Mouse (Mus musculus) embryonic facial prominence, embryonic 12.5 days (tissue): ENCODE measurements around the gene Lgr4. TPM values are rescaled to one million over a fixed set of nuclear protein-coding genes. Genes with fewer than 3 reads are reported as not detected.

Experiments used
- ATAC-seq: fragments of 200-750 bp; cut with Nextera tagmentation; 2 replicates; pipeline ENCODE4 v1.8.0; 2017; ENCODE audit not compliant: insufficient number of reproducible peaks, insufficient read depth, low FRiP score, low TSS enrichment
- H3K27ac ChIP-seq: fragments of 300-500 bp; sonication (generic); 2 replicates; pipeline ENCODE4 v1.5.1; 2016; ENCODE audit warnings: mild to moderate bottlenecking
- H3K27me3 ChIP-seq: fragments of 300-500 bp; sonication (generic); 2 replicates; pipeline ENCODE4 v1.6.1; 2016; ENCODE audit warnings: mild to moderate bottlenecking, moderate library complexity
- H3K36me3 ChIP-seq: fragments of 300-500 bp; sonication (generic); 2 replicates; pipeline ENCODE4 v1.6.1; 2016; ENCODE audit warnings: mild to moderate bottlenecking
- H3K4me1 ChIP-seq: fragments of 300-500 bp; sonication (generic); 2 replicates; pipeline ENCODE4 v1.6.1; 2016
- H3K4me2 ChIP-seq: fragments of 300-500 bp; sonication (generic); replicated peaks from 2 replicates; pipeline ENCODE4 v1.6.1; 2016; ENCODE audit warnings: mild to moderate bottlenecking, moderate library complexity
- H3K4me3 ChIP-seq: fragments of 300-500 bp; sonication (generic); 2 replicates; pipeline ENCODE4 v1.5.1; 2016; ENCODE audit warnings: mild to moderate bottlenecking
- H3K9ac ChIP-seq: fragments of 300-500 bp; sonication (generic); 2 replicates; pipeline ENCODE4 v1.6.1; 2016; ENCODE audit warnings: mild to moderate bottlenecking, moderate library complexity
- H3K9me3 ChIP-seq: fragments of 300-500 bp; sonication (generic); 2 replicates; pipeline ENCODE4 v1.6.1; 2016; ENCODE audit warnings: mild to moderate bottlenecking, moderate library complexity
- WGBS: fragments of 180-500 bp; shearing (Covaris S2); methylation state at CpG from one replicate; pipeline ENCODE4 v1.1.7; 2016; 5-methylcytosine and 5-hydroxymethylcytosine counted together
- polyA plus RNA-seq: library from polyadenylated mRNA; unstranded; fragments of >200 nt; fragmentation: Nextera tagmentation; extraction: Ambion mirVana; gene quantifications from 2 replicates; pipeline ENCODE4 v1.2.1, GENCODE M21; 2016

Gene Lgr4
- polyA plus RNA-seq, 1 experiment from 2014 or later: 22.3 TPM

GRCm38 (mm10) chr2:109953893-109954292 is 36.4 kb downstream of the Lgr4 start:
- H3K4me1 ChIP-seq: peaks cover 19% of the 10 kb centered on the region; the same call in 1 of the 2 replicates
- H3K4me3 ChIP-seq: no peak overlapping the region
- H3K4me2 ChIP-seq: no peak overlapping the region
- no peak overlapping the region for H3K27ac ChIP-seq
- no peaks in the 10 kb centered on the region for H3K36me3 ChIP-seq
- H3K27me3 ChIP-seq: no peaks in the 10 kb centered on the region
- ATAC-seq: no peak
- H3K9ac ChIP-seq: no peak overlapping the region
- H3K9me3 ChIP-seq: no peaks in the 10 kb centered on the region
- 70% methylated on average over 4 of the region's 4 CpGs for WGBS

- no peaks in the 10 kb centered on the region for H3K9me3 ChIP-seq
- H3K36me3 ChIP-seq: no peaks in the 10 kb centered on the region
- H3K9ac ChIP-seq: no peak overlapping the region
- no peak overlapping the region for H3K27ac ChIP-seq
- no peaks in the 10 kb centered on the region for H3K27me3 ChIP-seq
- no peak for ATAC-seq
- H3K4me2 ChIP-seq: no peak overlapping the region
- H3K4me3 ChIP-seq: no peak overlapping the region
- H3K4me1 ChIP-seq: peaks cover 23% of the 10 kb centered on the region; the same call in 1 of the 2 replicates
- WGBS: 76% methylated on average over 5 of the region's 5 CpGs
These were observed 37.6 kb downstream of the Lgr4 start for GRCm38 (mm10) chr2:109955060-109955459.

- no peak overlapping the region for H3K4me2 ChIP-seq
- H3K9ac ChIP-seq: no peak overlapping the region
- H3K4me3 ChIP-seq: no peak overlapping the region
- H3K9me3 ChIP-seq: no peaks in the 10 kb centered on the region
- H3K4me1 ChIP-seq: peaks cover 26% of the 10 kb centered on the region; the same call in 1 of the 2 replicates
- no peak for ATAC-seq
- H3K27ac ChIP-seq: no peak overlapping the region
- no peaks in the 10 kb centered on the region for H3K27me3 ChIP-seq
- no peaks in the 10 kb centered on the region for H3K36me3 ChIP-seq
- 94% methylated on average over 5 of the region's 5 CpGs for WGBS
These were observed 38.5 kb downstream of the Lgr4 start for GRCm38 (mm10) chr2:109955910-109956309.

- H3K27me3 ChIP-seq: no peaks in the 10 kb centered on the region
- no peak overlapping the region for H3K4me3 ChIP-seq
- no peak overlapping the region for H3K4me2 ChIP-seq
- peaks cover 26% of the 10 kb centered on the region; the same call in 1 of the 2 replicates for H3K4me1 ChIP-seq
- H3K36me3 ChIP-seq: no peaks in the 10 kb centered on the region
- H3K9ac ChIP-seq: no peak overlapping the region
- no peak for ATAC-seq
- no peaks in the 10 kb centered on the region for H3K9me3 ChIP-seq
- 76% methylated on average over 4 of the region's 4 CpGs for WGBS
- H3K27ac ChIP-seq: no peak overlapping the region
These were observed 39.3 kb downstream of the Lgr4 start for GRCm38 (mm10) chr2:109956785-109957184.

GRCm38 (mm10) chr2:109958692-109959406 is 41.4 kb downstream of the Lgr4 start:
- Histone ChIP-seq H3K4me2 (no peak overlapping the region), H3K27ac (no peak overlapping the region), H3K4me1 (peaks cover 16% of the 10 kb centered on the region; the same call in 1 of the 2 replicates), H3K27me3 (no peaks in the 10 kb centered on the region), H3K9ac (no peak overlapping the region), H3K36me3 (no peaks in the 10 kb centered on the region), H3K4me3 (no peak overlapping the region), H3K9me3 (no peaks in the 10 kb centered on the region)
- no peak for ATAC-seq
- WGBS: 88% methylated on average over 4 of the region's 4 CpGs

- no peak for ATAC-seq
- no peak overlapping the region for H3K4me3 ChIP-seq
- H3K27me3 ChIP-seq: no peaks in the 10 kb centered on the region
- H3K36me3 ChIP-seq: no peaks in the 10 kb centered on the region
- H3K9ac ChIP-seq: no peak overlapping the region
- H3K27ac ChIP-seq: no peak overlapping the region
- H3K4me1 ChIP-seq: peaks cover 16% of the 10 kb centered on the region; the same call in 1 of the 2 replicates
- no peak overlapping the region for H3K4me2 ChIP-seq
- no peaks in the 10 kb centered on the region for H3K9me3 ChIP-seq
- WGBS: 57% methylated on average over 11 of the region's 11 CpGs
These were observed 42.1 kb downstream of the Lgr4 start for GRCm38 (mm10) chr2:109959407-109960075.

GRCm38 (mm10) chr2:109960246-109960645 is 42.8 kb downstream of the Lgr4 start:
- 56% methylated on average over 3 of the region's 3 CpGs for WGBS
- Histone ChIP-seq H3K9ac (no peak overlapping the region), H3K4me2 (no peak overlapping the region), H3K36me3 (no peaks in the 10 kb centered on the region), H3K4me1 (peaks cover 13% of the 10 kb centered on the region; the same call in 1 of the 2 replicates), H3K27ac (no peak overlapping the region), H3K9me3 (no peaks in the 10 kb centered on the region), H3K4me3 (no peak overlapping the region), H3K27me3 (no peaks in the 10 kb centered on the region)
- no peak for ATAC-seq

- Histone ChIP-seq H3K27ac (no peak overlapping the region), H3K27me3 (no peaks in the 10 kb centered on the region), H3K4me3 (no peak overlapping the region), H3K4me1 (peaks cover 13% of the 10 kb centered on the region; the same call in 1 of the 2 replicates), H3K4me2 (no peak overlapping the region), H3K9me3 (no peaks in the 10 kb centered on the region), H3K9ac (no peak overlapping the region), H3K36me3 (no peaks in the 10 kb centered on the region)
- WGBS: 46% methylated on average over 4 of the region's 4 CpGs
- ATAC-seq: no peak
These were observed 43.7 kb downstream of the Lgr4 start for GRCm38 (mm10) chr2:109961174-109961573.

GRCm38 (mm10) chr2:109963591-109964258 is 46.3 kb downstream of the Lgr4 start:
- Histone ChIP-seq H3K27me3 (no peaks in the 10 kb centered on the region), H3K36me3 (no peaks in the 10 kb centered on the region), H3K9me3 (no peaks in the 10 kb centered on the region), H3K27ac (no peak overlapping the region), H3K4me1 (peaks cover 13% of the 10 kb centered on the region; the same call in 1 of the 2 replicates), H3K9ac (no peak overlapping the region), H3K4me3 (no peak overlapping the region), H3K4me2 (no peak overlapping the region)
- ATAC-seq: no peak
- WGBS: 83% methylated on average over 5 of the region's 5 CpGs

- WGBS: 58% methylated on average over 9 of the region's 9 CpGs
- Histone ChIP-seq H3K4me2 (no peak overlapping the region), H3K27ac (no peak overlapping the region), H3K9me3 (no peaks in the 10 kb centered on the region), H3K36me3 (no peaks in the 10 kb centered on the region), H3K4me3 (no peak overlapping the region), H3K9ac (no peak overlapping the region), H3K27me3 (no peaks in the 10 kb centered on the region), H3K4me1 (peaks cover 12% of the 10 kb centered on the region; the same call in 1 of the 2 replicates)
- ATAC-seq: no peak
These were observed 48.4 kb downstream of the Lgr4 start for GRCm38 (mm10) chr2:109965753-109966420.

GRCm38 (mm10) chr2:109966863-109967262 is 49.4 kb downstream of the Lgr4 start:
- no peak overlapping the region for H3K9ac ChIP-seq
- H3K27ac ChIP-seq: no peak overlapping the region
- H3K36me3 ChIP-seq: no peaks in the 10 kb centered on the region
- no peaks in the 10 kb centered on the region for H3K27me3 ChIP-seq
- ATAC-seq: no peak
- no peaks in the 10 kb centered on the region for H3K9me3 ChIP-seq
- H3K4me3 ChIP-seq: no peak overlapping the region
- no peak overlapping the region for H3K4me2 ChIP-seq
- peaks cover 11% of the 10 kb centered on the region; the same call in 1 of the 2 replicates for H3K4me1 ChIP-seq
- 94% methylated on average over 4 of the region's 4 CpGs for WGBS
